Mouse (Mus musculus): ENCODE results near the gene Uba5. TPM values are rescaled to one million over a fixed set of nuclear protein-coding genes. Genes with fewer than 3 reads are reported as not detected.

Gene Uba5
- total RNA-seq, 1 experiment from 2014 or later: 41.3 TPM

GRCm38 (mm10) chr9:104014526-104014925 is 48.4 kb downstream of the Uba5 start:
- no peak for ATAC-seq (replicated peaks in 1 of 2; ENCODE audit: insufficient read depth in 1 of 2, low FRiP score in 2 of 2, low TSS enrichment in 1 of 2, low read depth in 1 of 2, poor library complexity in 2 of 2, severe bottlenecking in 2 of 2)

GRCm38 (mm10) chr9:104002913-104003330 is 60.0 kb downstream of the Uba5 start:
- ATAC-seq (replicated peaks in 1 of 2; ENCODE audit: insufficient read depth in 1 of 2, low FRiP score in 2 of 2, low TSS enrichment in 1 of 2, low read depth in 1 of 2, poor library complexity in 2 of 2, severe bottlenecking in 2 of 2): peak; percentile 52 to 59

GRCm38 (mm10) chr9:104001921-104002859 is 60.7 kb downstream of the Uba5 start, which contains the start of gene Nphp3:
TSS of gene Nphp3 (plus strand) at chr9:104002544.
- ATAC-seq (replicated peaks in 1 of 2; ENCODE audit: insufficient read depth in 1 of 2, low FRiP score in 2 of 2, low TSS enrichment in 1 of 2, low read depth in 1 of 2, poor library complexity in 2 of 2, severe bottlenecking in 2 of 2): peak; percentile 94 to 97

- no peak for ATAC-seq (replicated peaks in 1 of 2; ENCODE audit: insufficient read depth in 1 of 2, low FRiP score in 2 of 2, low TSS enrichment in 1 of 2, low read depth in 1 of 2, poor library complexity in 2 of 2, severe bottlenecking in 2 of 2)
Measured at GRCm38 (mm10) chr9:104000601-104001000, 62.3 kb downstream of the Uba5 start.

Other genes starting within 250 kb of the Uba5 start
- 2.9 and 5.0 TPM in 2 replicates for gene Nphp3, start 60.6 kb downstream of the Uba5 start, total RNA-seq (2017)
- not detected in 2 replicates for gene Gm28305, start 22.5 kb downstream of the Uba5 start, total RNA-seq (2017)
- gene Acad11, start 243 bp upstream of the Uba5 start, total RNA-seq (2017): 22.4 and 22.8 TPM in 2 replicates
- not detected in 2 replicates for gene Ackr4, start 63.8 kb upstream of the Uba5 start, total RNA-seq (2017)
- 37.9 and 50.4 TPM in 2 replicates for gene Dnajc13, start 199.8 kb upstream of the Uba5 start, total RNA-seq (2017)